Mouse (Mus musculus) 416B (cell line): ENCODE measurements around the gene Canx.
A peak's percentile ranks its signal among the peaks of the same experiment; 100 is the strongest.

Experiments
- DNase-seq: peaks from one replicate; pipeline ENCODE4 v3.0.0; 2011; ENCODE audit warnings: low read depth

Gene Canx

GRCm38 (mm10) chr11:50275568-50276151 is 49.8 kb downstream of the Canx start:
- peak; percentile 40 for DNase-seq

GRCm38 (mm10) chr11:50275077-50275476 is 50.4 kb downstream of the Canx start:
- no peak for DNase-seq

- DNase-seq = no peak
Observed at GRCm38 (mm10) chr11:50272819-50273218, 52.7 kb downstream of the Canx start.

- no peak for DNase-seq
Observed at GRCm38 (mm10) chr11:50269885-50270284, 55.6 kb downstream of the Canx start.

GRCm38 (mm10) chr11:50269163-50269562 is 56.3 kb downstream of the Canx start:
- peak; percentile 65 for DNase-seq

GRCm38 (mm10) chr11:50266997-50267396 is 58.5 kb downstream of the Canx start:
- DNase-seq = no peak

- no peak for DNase-seq
Observed at GRCm38 (mm10) chr11:50265931-50266330, 59.5 kb downstream of the Canx start.

GRCm38 (mm10) chr11:50263198-50263597 is 62.3 kb downstream of the Canx start:
- DNase-seq = no peak

- peak; percentile 88 for DNase-seq
Observed at GRCm38 (mm10) chr11:50262020-50262419, 63.5 kb downstream of the Canx start.

- DNase-seq = no peak
Observed at GRCm38 (mm10) chr11:50258310-50258709, 67.2 kb downstream of the Canx start.

GRCm38 (mm10) chr11:50256615-50257014 is 68.9 kb downstream of the Canx start:
- peak; percentile 62 for DNase-seq

GRCm38 (mm10) chr11:50254010-50254580 is 71.4 kb downstream of the Canx start:
- no peak for DNase-seq

- DNase-seq = no peak
Observed at GRCm38 (mm10) chr11:50253393-50253792, 72.1 kb downstream of the Canx start.

- no peak for DNase-seq
Observed at GRCm38 (mm10) chr11:50252684-50253265, 72.7 kb downstream of the Canx start.

GRCm38 (mm10) chr11:50252166-50252565 is 73.3 kb downstream of the Canx start:
- DNase-seq = no peak

- no peak for DNase-seq
Observed at GRCm38 (mm10) chr11:50248473-50249171, 76.9 kb downstream of the Canx start.

GRCm38 (mm10) chr11:50245269-50245668 is 80.2 kb downstream of the Canx start:
- no peak for DNase-seq
